Mouse (Mus musculus): ENCODE measurements at regions not wholly inside any gene's neighbourhood (a gene's known extent, or its start where the extent isn't known, plus 50 kb on each side); places are given as distances from the start of the nearest gene placed in this dataset.

- Histone ChIP-seq H3K9me3 (no peaks in the 10 kb centered on the region), H3K36me3 (no peaks in the 10 kb centered on the region), H3K27me3 (no peaks in the 10 kb centered on the region), H3K4me2 (no peak overlapping the region), H3K4me3 (replicated peaks) (no peak overlapping the region), H3K9ac (replicated peaks) (no peak overlapping the region), H3K4me1 (replicated peaks) (0 out of 2 replicates have a peak, but pooled peaks cover 4% of the 10 kb centered on the region), H3K27ac (no peak overlapping the region)
- 79% methylated on average over 2 of the region's 2 CpGs for WGBS
- no peak for ATAC-seq (ENCODE audit: insufficient number of reproducible peaks, insufficient read depth, low FRiP score, low TSS enrichment, low read depth)
Measured at GRCm38 (mm10) chr10:17528116-17528515, 194.9 kb upstream of the Cited2 start.

- 0 out of 2 replicates have a peak, but pooled peaks cover 4% of the 10 kb centered on the region for H3K4me1 ChIP-seq (replicated peaks)
- no peak overlapping the region for H3K9ac ChIP-seq (replicated peaks)
- H3K4me2 ChIP-seq: no peak overlapping the region
- H3K9me3 ChIP-seq: no peaks in the 10 kb centered on the region
- H3K36me3 ChIP-seq: no peaks in the 10 kb centered on the region
- no peak overlapping the region for H3K4me3 ChIP-seq (replicated peaks)
- 83% methylated on average over 6 of the region's 6 CpGs for WGBS
- H3K27me3 ChIP-seq: no peaks in the 10 kb centered on the region
- no peak for ATAC-seq (ENCODE audit: insufficient number of reproducible peaks, insufficient read depth, low FRiP score, low TSS enrichment, low read depth)
- no peak overlapping the region for H3K27ac ChIP-seq
Measured at GRCm38 (mm10) chr10:17528846-17529245, 194.2 kb upstream of the Cited2 start.

GRCm38 (mm10) chr10:17529851-17530509 is 193.0 kb upstream of the Cited2 start:
- no peak overlapping the region for H3K9ac ChIP-seq (replicated peaks)
- ATAC-seq (ENCODE audit: insufficient number of reproducible peaks, insufficient read depth, low FRiP score, low TSS enrichment, low read depth): no peak
- 0 out of 2 replicates have a peak, but pooled peaks cover 4% of the 10 kb centered on the region for H3K4me1 ChIP-seq (replicated peaks)
- H3K4me2 ChIP-seq: no peak overlapping the region
- 93% methylated on average over 4 of the region's 4 CpGs for WGBS
- no peak overlapping the region for H3K27ac ChIP-seq
- H3K4me3 ChIP-seq (replicated peaks): no peak overlapping the region
- no peaks in the 10 kb centered on the region for H3K27me3 ChIP-seq
- H3K9me3 ChIP-seq: no peaks in the 10 kb centered on the region
- no peaks in the 10 kb centered on the region for H3K36me3 ChIP-seq

DNA sequence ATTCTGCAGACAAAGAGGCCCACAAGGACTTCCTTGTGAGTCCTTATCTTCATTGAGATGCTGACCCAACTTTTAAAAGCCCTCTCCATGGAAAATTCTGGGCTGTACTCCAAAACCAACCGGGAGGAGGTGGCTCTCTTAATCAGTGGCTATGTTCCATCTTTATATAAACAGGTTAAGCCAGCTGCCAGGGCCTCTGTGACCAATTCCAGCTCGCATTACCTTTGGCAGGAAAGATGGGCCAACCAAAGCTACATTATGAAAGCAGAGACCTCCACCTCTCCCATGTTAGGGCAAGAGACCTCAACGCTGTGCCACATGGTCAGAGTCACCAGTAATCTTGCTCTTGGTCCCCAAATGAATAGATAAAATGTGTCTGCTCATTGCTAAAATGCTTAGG is 192.0 kb upstream of the Cited2 start:
- H3K27me3 ChIP-seq: no peaks in the 10 kb centered on the region
- ATAC-seq (ENCODE audit: insufficient number of reproducible peaks, insufficient read depth, low FRiP score, low TSS enrichment, low read depth): no peak
- 0 out of 2 replicates have a peak, but pooled peaks cover 4% of the 10 kb centered on the region for H3K4me1 ChIP-seq (replicated peaks)
- no peak overlapping the region for H3K27ac ChIP-seq
- H3K9ac ChIP-seq (replicated peaks): no peak overlapping the region
- WGBS: 89% methylated on average over 3 of the region's 3 CpGs
- H3K9me3 ChIP-seq: no peaks in the 10 kb centered on the region
- no peak overlapping the region for H3K4me2 ChIP-seq
- H3K4me3 ChIP-seq (replicated peaks): no peak overlapping the region
- no peaks in the 10 kb centered on the region for H3K36me3 ChIP-seq

DNA sequence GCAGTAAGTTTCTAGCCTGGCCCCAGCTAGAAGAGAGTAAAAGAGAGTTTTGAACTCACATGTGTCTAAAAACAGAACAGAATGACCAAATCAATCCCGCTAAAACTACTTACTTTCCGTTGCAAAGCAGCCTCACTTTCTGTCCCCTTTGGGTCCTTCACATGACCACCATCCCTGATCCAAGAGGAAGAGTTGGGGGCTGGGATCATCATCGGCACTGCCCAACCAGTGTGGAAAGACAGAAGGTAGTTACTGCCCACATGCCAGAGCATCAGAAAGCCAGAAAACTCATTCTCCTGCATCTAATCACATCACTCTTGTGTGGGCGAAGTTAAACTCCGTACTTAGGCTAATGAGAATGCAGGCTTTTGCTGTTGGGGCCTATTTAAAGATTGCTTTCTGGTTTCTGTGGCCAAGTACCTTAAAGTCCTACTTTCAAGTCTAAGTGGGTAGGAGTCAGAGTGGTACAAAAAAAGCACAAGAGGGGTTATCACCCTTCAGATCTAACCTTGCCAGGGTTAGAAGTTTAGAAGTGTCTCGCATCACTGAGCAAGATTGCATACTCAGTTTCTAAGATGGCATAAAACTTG is 184.0 kb upstream of the Cited2 start:
- Histone ChIP-seq H3K4me2 (no peak overlapping the region), H3K4me3 (replicated peaks) (no peak overlapping the region), H3K9ac (replicated peaks) (no peak overlapping the region), H3K27me3 (no peaks in the 10 kb centered on the region), H3K27ac (no peak overlapping the region), H3K9me3 (no peaks in the 10 kb centered on the region), H3K4me1 (replicated peaks) (peaks cover 8% of the 10 kb centered on the region; the same call in 1 of the 2 replicates), H3K36me3 (no peaks in the 10 kb centered on the region)
- no peak for ATAC-seq (ENCODE audit: insufficient number of reproducible peaks, insufficient read depth, low FRiP score, low TSS enrichment, low read depth)
- 87% methylated on average over 6 of the region's 6 CpGs for WGBS

DNA sequence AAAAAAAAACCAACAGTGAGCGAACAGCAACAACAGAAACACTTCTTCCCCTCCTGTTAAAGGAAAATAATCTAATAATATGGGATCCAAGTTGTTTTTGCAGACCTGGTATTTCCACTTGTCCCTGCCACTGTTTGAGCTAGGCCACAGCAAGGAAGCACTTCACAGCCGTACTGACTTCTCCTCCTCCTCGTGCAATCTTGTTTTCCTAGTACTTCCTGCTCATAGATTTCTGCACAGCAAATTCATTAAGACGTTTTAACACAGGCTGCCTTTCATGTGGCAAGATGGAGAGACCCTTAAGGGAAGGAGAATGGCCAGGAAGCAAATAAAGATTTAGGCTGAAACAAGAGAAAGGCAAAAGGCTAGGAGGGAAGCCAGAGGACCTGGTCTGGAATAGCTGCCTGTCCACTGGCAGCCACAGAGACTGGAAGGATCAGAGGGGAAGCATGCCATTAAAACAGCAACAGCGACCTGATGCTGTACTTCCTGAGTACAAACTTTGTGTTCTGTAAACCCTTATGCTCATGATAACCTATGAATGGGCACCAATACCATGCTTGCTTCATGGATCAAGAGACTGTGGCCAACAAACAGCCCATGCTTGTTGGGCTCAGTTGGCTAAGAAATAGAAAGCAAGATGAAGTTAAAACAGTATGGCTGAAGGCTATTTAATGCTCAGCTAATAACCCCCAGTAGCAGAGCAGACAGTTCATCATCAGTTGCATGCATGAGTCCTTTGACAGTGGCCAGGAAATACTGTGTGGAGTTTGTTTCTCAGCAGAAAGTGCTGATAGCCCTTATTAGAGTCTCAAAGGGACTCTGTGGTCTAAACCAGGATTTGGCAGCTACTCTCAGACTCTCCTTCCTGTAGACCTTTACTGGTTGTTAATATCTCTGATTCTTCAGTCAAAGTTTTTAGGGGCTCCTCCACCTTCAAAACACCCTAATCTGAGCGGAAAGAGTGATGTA is 182.3 kb upstream of the Cited2 start:
- WGBS: 45% methylated on average over 6 of the region's 6 CpGs

GRCm38 (mm10) chr10:17542104-17542846 is 180.7 kb upstream of the Cited2 start:
- Histone ChIP-seq H3K9ac (replicated peaks) (no peak overlapping the region), H3K4me1 (replicated peaks) (peaks cover 8% of the 10 kb centered on the region; the same call in 1 of the 2 replicates), H3K4me2 (no peak overlapping the region), H3K27me3 (no peaks in the 10 kb centered on the region), H3K9me3 (no peaks in the 10 kb centered on the region), H3K36me3 (no peaks in the 10 kb centered on the region), H3K4me3 (replicated peaks) (no peak overlapping the region), H3K27ac (no peak overlapping the region)
- 86% methylated on average over 8 of the region's 8 CpGs for WGBS
- ATAC-seq (ENCODE audit: insufficient number of reproducible peaks, insufficient read depth, low FRiP score, low TSS enrichment, low read depth): no peak

More for the DNA sequence above, 182.3 kb upstream of the Cited2 start:
- no peaks in the 10 kb centered on the region for H3K36me3 ChIP-seq
- H3K27ac ChIP-seq: no peak overlapping the region
- no peak overlapping the region for H3K4me2 ChIP-seq
- no peak overlapping the region for H3K9ac ChIP-seq (replicated peaks)
- ATAC-seq (ENCODE audit: insufficient number of reproducible peaks, insufficient read depth, low FRiP score, low TSS enrichment, low read depth): no peak
- peaks cover 8% of the 10 kb centered on the region; the same call in 1 of the 2 replicates for H3K4me1 ChIP-seq (replicated peaks)
- no peaks in the 10 kb centered on the region for H3K9me3 ChIP-seq
- no peaks in the 10 kb centered on the region for H3K27me3 ChIP-seq
- H3K4me3 ChIP-seq (replicated peaks): no peak overlapping the region

DNA sequence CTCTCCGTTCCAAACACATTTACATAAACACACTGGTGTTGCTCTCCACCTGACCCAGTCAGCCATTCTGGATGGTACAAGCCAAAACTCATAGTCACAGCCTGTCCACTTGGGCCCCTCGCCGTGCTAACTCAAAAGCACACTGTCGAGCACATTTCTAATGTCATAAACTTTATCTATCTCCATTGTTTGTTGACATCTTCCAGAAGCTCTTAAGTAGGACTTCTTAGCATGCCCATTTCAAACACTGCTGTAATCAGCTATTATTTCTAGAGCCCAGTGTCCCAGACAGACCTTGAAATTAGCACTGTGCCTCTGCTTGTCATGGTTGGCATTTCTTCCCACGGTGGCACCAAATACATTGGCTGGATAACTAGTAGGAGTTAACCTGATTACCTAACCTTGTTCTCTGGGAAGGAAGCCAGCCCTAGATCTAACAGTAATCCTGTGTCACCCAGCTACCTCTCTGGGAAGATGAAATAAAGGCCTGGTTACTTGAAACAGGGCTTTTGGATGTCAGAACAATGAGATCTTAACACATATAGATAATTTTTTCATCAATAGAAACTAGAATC is 180.1 kb upstream of the Cited2 start:
- no peaks in the 10 kb centered on the region for H3K36me3 ChIP-seq
- no peaks in the 10 kb centered on the region for H3K27me3 ChIP-seq
- peaks cover 8% of the 10 kb centered on the region; the same call in 1 of the 2 replicates for H3K4me1 ChIP-seq (replicated peaks)
- no peaks in the 10 kb centered on the region for H3K9me3 ChIP-seq
- no peak overlapping the region for H3K4me2 ChIP-seq
- H3K27ac ChIP-seq: no peak overlapping the region
- no peak overlapping the region for H3K9ac ChIP-seq (replicated peaks)
- ATAC-seq (ENCODE audit: insufficient number of reproducible peaks, insufficient read depth, low FRiP score, low TSS enrichment, low read depth): no peak
- 90% methylated on average over 5 of the region's 5 CpGs for WGBS
- no peak overlapping the region for H3K4me3 ChIP-seq (replicated peaks)

GRCm38 (mm10) chr10:17545291-17545690 is 177.7 kb upstream of the Cited2 start:
- H3K9me3 ChIP-seq: no peaks in the 10 kb centered on the region
- ATAC-seq (ENCODE audit: insufficient number of reproducible peaks, insufficient read depth, low FRiP score, low TSS enrichment, low read depth): no peak
- H3K4me1 ChIP-seq (replicated peaks): peaks cover 8% of the 10 kb centered on the region; the same call in 1 of the 2 replicates
- no peak overlapping the region for H3K9ac ChIP-seq (replicated peaks)
- no peaks in the 10 kb centered on the region for H3K27me3 ChIP-seq
- H3K27ac ChIP-seq: no peak overlapping the region
- H3K36me3 ChIP-seq: no peaks in the 10 kb centered on the region
- H3K4me2 ChIP-seq: no peak overlapping the region
- H3K4me3 ChIP-seq (replicated peaks): no peak overlapping the region

GRCm38 (mm10) chr10:17547986-17548385 is 175.0 kb upstream of the Cited2 start:
- Histone ChIP-seq H3K4me3 (replicated peaks) (no peak overlapping the region), H3K9me3 (no peaks in the 10 kb centered on the region), H3K36me3 (no peaks in the 10 kb centered on the region), H3K4me1 (replicated peaks) (no peaks in the 10 kb centered on the region), H3K27me3 (no peaks in the 10 kb centered on the region), H3K4me2 (no peak overlapping the region), H3K27ac (no peak overlapping the region), H3K9ac (replicated peaks) (no peak overlapping the region)
- 92% methylated on average over 3 of the region's 3 CpGs for WGBS
- ATAC-seq (ENCODE audit: insufficient number of reproducible peaks, insufficient read depth, low FRiP score, low TSS enrichment, low read depth): no peak

All from limb, embryonic 12.5 days (tissue).